Mouse (Mus musculus): ENCODE results near the gene Poc5.
A peak's percentile ranks its signal among the peaks of the same experiment; 100 is the strongest.

The Poc5 gene

GRCm38 (mm10) chr13:96431595-96432156, 43.6 kb downstream of the Poc5 start:
- peak; percentile 87 for DNase-seq (ENCODE audit: extremely low spot score)

- DNase-seq (ENCODE audit: extremely low spot score) = no peak
Observed at GRCm38 (mm10) chr13:96432376-96432811, 44.3 kb downstream of the Poc5 start.

GRCm38 (mm10) chr13:96433041-96433440, 44.9 kb downstream of the Poc5 start:
- no peak for DNase-seq (ENCODE audit: extremely low spot score)

GRCm38 (mm10) chr13:96433648-96434190, 45.6 kb downstream of the Poc5 start:
- no peak for DNase-seq (ENCODE audit: extremely low spot score)

GRCm38 (mm10) chr13:96434899-96435331, 46.8 kb downstream of the Poc5 start:
- peak; percentile 22 for DNase-seq (ENCODE audit: extremely low spot score)

GRCm38 (mm10) chr13:96435793-96436192, 47.7 kb downstream of the Poc5 start:
- DNase-seq (ENCODE audit: extremely low spot score) = peak; percentile 35

GRCm38 (mm10) chr13:96436921-96437320, 48.8 kb downstream of the Poc5 start:
- DNase-seq (ENCODE audit: extremely low spot score) = no peak

- no peak for DNase-seq (ENCODE audit: extremely low spot score)
Observed at GRCm38 (mm10) chr13:96440436-96440835, 52.3 kb downstream of the Poc5 start.

- no peak for DNase-seq (ENCODE audit: extremely low spot score)
Observed at GRCm38 (mm10) chr13:96450205-96450856, 62.2 kb downstream of the Poc5 start.

GRCm38 (mm10) chr13:96450869-96451268, 62.8 kb downstream of the Poc5 start:
- DNase-seq (ENCODE audit: extremely low spot score) = no peak

- no peak for DNase-seq (ENCODE audit: extremely low spot score)
Observed at GRCm38 (mm10) chr13:96451386-96452140, 63.5 kb downstream of the Poc5 start.

- no peak for DNase-seq (ENCODE audit: extremely low spot score)
Observed at GRCm38 (mm10) chr13:96452621-96453020, 64.5 kb downstream of the Poc5 start.

- DNase-seq (ENCODE audit: extremely low spot score) = no peak
Observed at GRCm38 (mm10) chr13:96454288-96454687, 66.2 kb downstream of the Poc5 start.

- DNase-seq (ENCODE audit: extremely low spot score) = no peak
Observed at GRCm38 (mm10) chr13:96457566-96457965, 69.5 kb downstream of the Poc5 start.

GRCm38 (mm10) chr13:96458018-96458417, 69.9 kb downstream of the Poc5 start:
- DNase-seq (ENCODE audit: extremely low spot score) = no peak

GRCm38 (mm10) chr13:96458606-96459005, 70.5 kb downstream of the Poc5 start:
- DNase-seq (ENCODE audit: extremely low spot score) = no peak

GRCm38 (mm10) chr13:96462644-96463043, 74.5 kb downstream of the Poc5 start:
- no peak for DNase-seq (ENCODE audit: extremely low spot score)

- no peak for DNase-seq (ENCODE audit: extremely low spot score)
Observed at GRCm38 (mm10) chr13:96465315-96465714, 77.2 kb downstream of the Poc5 start.
